Mouse (Mus musculus) right cerebral cortex, postnatal 36 days (tissue): ENCODE measurements around the gene Gm28374.
A peak's percentile ranks its signal among the peaks of the same experiment; 100 is the strongest.

Experiments used
- DNase-seq, 2 experiments: peaks; one replicate each; pipeline ENCODE4 v3.0.0; 2022; ENCODE audit warnings: low spot score in 2 of 2, mixed read lengths in 1 of 2

Gm28374 gene

GRCm38 (mm10) chr19:6085417-6085879 lies 3.4 kb upstream of the Gm28374 start:
- no peak for DNase-seq

GRCm38 (mm10) chr19:6084478-6085248 lies 2.6 kb upstream of the Gm28374 start, which contains the start of the genes Zfpl1 and Cdca5:
Gene Zfpl1, minus strand, starts transcription at chr19:6084956.
Gene Cdca5, plus strand, starts transcription at chr19:6084983.
- DNase-seq: peak; percentile 97

GRCm38 (mm10) chr19:6079983-6080480 lies 2.0 kb downstream of the Gm28374 start, which contains the start of gene Tmem262:
Gene Tmem262, plus strand, starts transcription at chr19:6080033.
- no peak for DNase-seq

- peak; percentile 82 to 83 for DNase-seq
Observed at GRCm38 (mm10) chr19:6076564-6077393, 5.3 kb downstream of the Gm28374 start, which contains the start of gene Vps51. Gene Vps51, minus strand, starts transcription at chr19:6077231.

GRCm38 (mm10) chr19:6073889-6074288 lies 8.2 kb downstream of the Gm28374 start:
- no peak for DNase-seq

- DNase-seq: no peak
Observed at GRCm38 (mm10) chr19:6071261-6071660, 10.8 kb downstream of the Gm28374 start.

- no peak for DNase-seq
Observed at GRCm38 (mm10) chr19:6070571-6071250, 11.3 kb downstream of the Gm28374 start.

- DNase-seq: no peak
Observed at GRCm38 (mm10) chr19:6069851-6070250, 12.2 kb downstream of the Gm28374 start.

GRCm38 (mm10) chr19:6068951-6069350 lies 13.1 kb downstream of the Gm28374 start:
- DNase-seq: no peak

GRCm38 (mm10) chr19:6067724-6068415 lies 14.2 kb downstream of the Gm28374 start, which contains the start of gene Tm7sf2:
Gene Tm7sf2, minus strand, starts transcription at chr19:6068373.
- DNase-seq: peak; percentile 81 to 82

- DNase-seq: peak; percentile 76 to 82
Observed at GRCm38 (mm10) chr19:6067011-6067723, 14.9 kb downstream of the Gm28374 start.

GRCm38 (mm10) chr19:6066571-6066970 lies 15.5 kb downstream of the Gm28374 start:
- no peak for DNase-seq

- DNase-seq: no peak
Observed at GRCm38 (mm10) chr19:6063081-6063480, 19.0 kb downstream of the Gm28374 start.

GRCm38 (mm10) chr19:6062418-6062817 lies 19.6 kb downstream of the Gm28374 start:
- no peak for DNase-seq

- DNase-seq: peak in 1 of 2 experiments; percentile 25
Observed at GRCm38 (mm10) chr19:6061641-6062302, 20.3 kb downstream of the Gm28374 start.

GRCm38 (mm10) chr19:6061021-6061533 lies 21.0 kb downstream of the Gm28374 start, which contains the start of gene Znhit2:
Gene Znhit2, plus strand, starts transcription at chr19:6061192.
- DNase-seq: peak; percentile 92 to 95

GRCm38 (mm10) chr19:6058966-6059365 lies 23.1 kb downstream of the Gm28374 start:
- DNase-seq: no peak

GRCm38 (mm10) chr19:6058513-6058912 lies 23.5 kb downstream of the Gm28374 start:
- no peak for DNase-seq
